Mouse (Mus musculus) MEL (cell line): ENCODE results near the gene Plekho1. TPM values are rescaled to one million over a fixed set of nuclear protein-coding genes. Genes with fewer than 3 reads are reported as not detected.

Experiments used
- CHD2 ChIP-seq: IDR thresholded peaks from 2 replicates; pipeline ENCODE4 v1.6.1; 2011; ENCODE audit warnings: low read length, improper control_type of control experiment
- polyA plus RNA-seq, 2 experiments: library from polyadenylated mRNA; stranded (reverse) in 1 of 2; unstranded in 1 of 2; fragments of >175 nt in 1 of 2; fragments of >200 nt in 1 of 2; gene quantifications; 2 replicates each; pipeline versions ENCODE4 v1.2.1 to v1.2.4; 2012; ENCODE audit warnings: low replicate concordance in 2 of 2, low read depth in 1 of 2; ENCODE audit not compliant: insufficient read length in 2 of 2, insufficient read depth in 1 of 2, missing spikeins in 1 of 2
- total RNA-seq: library from RNA; depleted of rRNA; stranded (reverse); fragments of 300-350 nt; gene quantifications from 2 replicates; pipeline ENCODE4 v1.2.3, GENCODE M21; 2012; rRNA removed

The Plekho1 gene
- total and polyA plus RNA-seq, 3 experiments = 4.2 to 19.2 TPM; not detected in 1

- TF ChIP-seq CHD2 = no peak
- TF ChIP-seq, all 39 proteins: peak for 5
Measured at GRCm38 (mm10) chr3:95938835-95939234, 57.0 kb downstream of the Plekho1 start (continued).

Other genes with a start within 250 kb of the Plekho1 start
- gene Tars2, start 235.8 kb downstream of the Plekho1 start, total RNA-seq = 138 and 141 TPM in 2 replicates
- 100 to 1,000 TPM in 1 of 2 experiments, not detected in 1; 237 TPM for gene Tars2, start 235.8 kb downstream of the Plekho1 start, polyA plus RNA-seq
- gene Rprd2, start 177.1 kb downstream of the Plekho1 start, total RNA-seq = 16.3 and 17.1 TPM in 2 replicates
- gene Rprd2, start 177.1 kb downstream of the Plekho1 start, polyA plus RNA-seq = 10 to 100 TPM; 31.9 to 42.0 TPM
- 109 and 126 TPM in 2 replicates for gene Prpf3, start 140.1 kb downstream of the Plekho1 start, total RNA-seq
- 100 to 1,000 TPM; 199 to 277 TPM for gene Prpf3, start 140.1 kb downstream of the Plekho1 start, polyA plus RNA-seq
- 524 and 586 TPM in 2 replicates for gene Mrps21, start 124.5 kb downstream of the Plekho1 start, total RNA-seq
- gene Mrps21, start 124.5 kb downstream of the Plekho1 start, polyA plus RNA-seq = 100 to 1,000 TPM in 1 of 2 experiments, not detected in 1; 469 TPM
- 4.9 and 18.5 TPM in 2 replicates for gene Ciart, start 113.8 kb downstream of the Plekho1 start, total RNA-seq
- gene Ciart, start 113.8 kb downstream of the Plekho1 start, polyA plus RNA-seq = 10 to 100 TPM in 1 of 2 experiments, not detected in 1; 23.8 TPM
- gene BC028528, start 104.0 kb downstream of the Plekho1 start, total RNA-seq = 7.4 and 12.2 TPM in 2 replicates
- 10 to 100 TPM in 1 of 2 experiments, not detected in 1; 13.6 TPM for gene BC028528, start 104.0 kb downstream of the Plekho1 start, polyA plus RNA-seq
- 110 and 127 TPM in 2 replicates for gene Aph1a, start 102.0 kb downstream of the Plekho1 start, total RNA-seq
- gene Aph1a, start 102.0 kb downstream of the Plekho1 start, polyA plus RNA-seq = 100 to 1,000 TPM in 1 of 2 experiments, not detected in 1; 170 TPM
- gene Car14, start 91.3 kb downstream of the Plekho1 start, total RNA-seq = 0.15 TPM in 1 of 2 replicates, not detected in the other
- under 1 TPM in 1 of 2 experiments, not detected in 1; 0.38 TPM for gene Car14, start 91.3 kb downstream of the Plekho1 start, polyA plus RNA-seq
- 159 and 197 TPM in 2 replicates for gene Anp32e, start 66.8 kb downstream of the Plekho1 start, total RNA-seq
- 100 to 1,000 TPM; 412 to 748 TPM for gene Anp32e, start 66.8 kb downstream of the Plekho1 start, polyA plus RNA-seq
- 24.4 and 28.9 TPM in 2 replicates for gene Vps45, start 62.5 kb upstream of the Plekho1 start, total RNA-seq
- gene Vps45, start 62.5 kb upstream of the Plekho1 start, polyA plus RNA-seq = 10 to 100 TPM; 20.6 to 92.0 TPM
- 25.8 and 27.5 TPM in 2 replicates for gene Otud7b, start 108.5 kb upstream of the Plekho1 start, total RNA-seq
- 10 to 100 TPM; 17.9 to 24.4 TPM for gene Otud7b, start 108.5 kb upstream of the Plekho1 start, polyA plus RNA-seq
- gene Mtmr11, start 166.0 kb upstream of the Plekho1 start, total RNA-seq = 0.62 and 0.77 TPM in 2 replicates
- 1 to 10 TPM in 1 of 2 experiments, not detected in 1; 1.4 TPM for gene Mtmr11, start 166.0 kb upstream of the Plekho1 start, polyA plus RNA-seq
- gene Sf3b4, start 176.3 kb upstream of the Plekho1 start, total RNA-seq = 135 and 157 TPM in 2 replicates
- 100 to 1,000 TPM; 102 to 423 TPM for gene Sf3b4, start 176.3 kb upstream of the Plekho1 start, polyA plus RNA-seq
- 0.77 and 2.1 TPM in 2 replicates for gene Sv2a, start 185.2 kb upstream of the Plekho1 start, total RNA-seq
- gene Sv2a, start 185.2 kb upstream of the Plekho1 start, polyA plus RNA-seq = 1 to 10 TPM in 1 of 2 experiments, not detected in 1; 3.3 TPM
- 115 and 123 TPM in 2 replicates for gene Bola1, start 223.7 kb upstream of the Plekho1 start, total RNA-seq
- 100 to 1,000 TPM in 1 of 2 experiments, not detected in 1; 124 TPM for gene Bola1, start 223.7 kb upstream of the Plekho1 start, polyA plus RNA-seq
- 197 and 234 TPM in 2 replicates for gene Hist2h2ab, start 223.9 kb upstream of the Plekho1 start, total RNA-seq
- gene Hist2h2ab, start 223.9 kb upstream of the Plekho1 start, polyA plus RNA-seq = under 1 TPM in 1 of 2 experiments, not detected in 1; 0.72 TPM
- 2,824 and 3,687 TPM in 2 replicates for gene Hist2h2ac, start 224.9 kb upstream of the Plekho1 start, total RNA-seq
- gene Hist2h2ac, start 224.9 kb upstream of the Plekho1 start, polyA plus RNA-seq = 1 to 10 TPM in 1 of 2 experiments, not detected in 1; 4.8 TPM
- gene Hist2h2be, start 225.1 kb upstream of the Plekho1 start, total RNA-seq = 1.6 and 1.8 TPM in 2 replicates
- 1 to 10 TPM in 1 of 2 experiments, not detected in 1; 3.2 TPM for gene Hist2h2be, start 225.1 kb upstream of the Plekho1 start, polyA plus RNA-seq
- gene Hist2h3c2, start 243.1 kb upstream of the Plekho1 start, total RNA-seq = 2,744 and 3,348 TPM in 2 replicates
- gene Hist2h3c2, start 243.1 kb upstream of the Plekho1 start, polyA plus RNA-seq = 1,000 to 10,000 TPM in 1 of 2 experiments, 1 to 10 TPM in 1; 8.2 to 1,897 TPM
- 11,232 and 13,053 TPM in 2 replicates for gene Hist2h2aa2, start 244.3 kb upstream of the Plekho1 start, total RNA-seq
- gene Hist2h2aa2, start 244.3 kb upstream of the Plekho1 start, polyA plus RNA-seq = 10 to 100 TPM in 1 of 2 experiments, not detected in 1; 18.4 TPM
- gene Hist2h2aa1, start 249.5 kb upstream of the Plekho1 start, total RNA-seq = 3,456 and 4,103 TPM in 2 replicates
- 1 to 10 TPM in 1 of 2 experiments, not detected in 1; 1.5 TPM for gene Hist2h2aa1, start 249.5 kb upstream of the Plekho1 start, polyA plus RNA-seq